Mouse (Mus musculus) ES-E14 (cell line): ENCODE data around the gene Tshz2. TPM values are rescaled to one million over a fixed set of nuclear protein-coding genes. Genes with fewer than 3 reads are reported as not detected.
A peak's percentile ranks its signal among the peaks of the same experiment; 100 is the strongest.

Source experiments
- DNase-seq: peaks from one replicate; pipeline ENCODE4 v3.0.0-alpha.2; 2013; ENCODE audit warnings: low read depth, low spot score
- H3K27ac ChIP-seq: 2 replicates; pipeline ENCODE4 v1.5.1; 2012; ENCODE audit warnings: low read depth, mild to moderate bottlenecking, low read length, moderate library complexity, mixed read lengths; ENCODE audit not compliant: poor library complexity, insufficient read depth, severe bottlenecking
- H3K36me3 ChIP-seq: 2 replicates; pipeline ENCODE4 v1.6.1; 2012; ENCODE audit warnings: mild to moderate bottlenecking, low read length, moderate library complexity, mixed read lengths; ENCODE audit not compliant: control insufficient read depth, poor library complexity, insufficient read depth, severe bottlenecking
- H3K4me1 ChIP-seq, 2 experiments: fragments of 150-350 bp in 1 of 2; sonication (generic) in 1 of 2; 2 replicates each; pipeline ENCODE4 v1.6.1; 2012; ENCODE audit warnings: low read length in 2 of 2, mild to moderate bottlenecking in 1 of 2, mixed read lengths in 1 of 2; ENCODE audit not compliant: control insufficient read depth in 2 of 2, insufficient read depth in 2 of 2, poor library complexity in 1 of 2
- H3K4me3 ChIP-seq, 2 experiments: fragments of 150-350 bp in 1 of 2; sonication (generic) in 1 of 2; 2 replicates each; pipeline ENCODE4 v1.5.1; 2012; ENCODE audit warnings: low read length in 2 of 2, low read depth in 1 of 2, mild to moderate bottlenecking in 1 of 2, mixed read lengths in 1 of 2; ENCODE audit not compliant: insufficient read depth in 1 of 2, poor library complexity in 1 of 2, severe bottlenecking in 1 of 2
- H3K9ac ChIP-seq: 2 replicates; pipeline ENCODE4 v1.6.1; 2012; ENCODE audit warnings: low read depth, mild to moderate bottlenecking, low read length, mixed read lengths; ENCODE audit not compliant: poor library complexity, insufficient read depth, severe bottlenecking
- H3K9me3 ChIP-seq: fragments of 150-350 bp; sonication (generic); 2 replicates; pipeline ENCODE4 v1.6.1; 2012; ENCODE audit warnings: low read depth, mild to moderate bottlenecking, low read length; ENCODE audit not compliant: control insufficient read depth, insufficient read depth
- CHD2 ChIP-seq: IDR thresholded peaks from 2 replicates; pipeline ENCODE4 v1.6.1; 2014; ENCODE audit warnings: mild to moderate bottlenecking, low read depth, low read length, inconsistent platforms
- HCFC1 ChIP-seq: IDR thresholded peaks from 2 replicates; pipeline ENCODE4 v1.6.1; 2012; ENCODE audit warnings: low read length, inconsistent platforms, borderline replicate concordance; ENCODE audit not compliant: insufficient read depth
- MAFK ChIP-seq: IDR thresholded peaks from 2 replicates; pipeline ENCODE4 v1.6.1; 2014; ENCODE audit warnings: mild to moderate bottlenecking, low read depth, low read length, inconsistent platforms; ENCODE audit not compliant: insufficient read depth
- ZC3H11A ChIP-seq: IDR thresholded peaks from 2 replicates; pipeline ENCODE4 v1.6.1; 2012; ENCODE audit warnings: low read depth, mild to moderate bottlenecking, inconsistent platforms, low read length, borderline replicate concordance
- ZNF384 ChIP-seq: IDR thresholded peaks from 2 replicates; pipeline ENCODE4 v1.6.1; 2012; ENCODE audit warnings: low read depth, low read length, inconsistent platforms
- in situ Hi-C, 2 experiments: fragments of 600-800 bp; cut with MboI; formaldehyde crosslinking; loops; one replicate each; pipeline ENCODE4 v1.15.1; 2025; ENCODE audit warnings: low sequenced_read_pairs in 2 of 2, inconsistent platforms in 1 of 2; ENCODE audit not compliant: unreplicated experiment in 2 of 2
- total RNA-seq: library from RNA; depleted of rRNA; stranded (reverse); fragments of 300-350 nt; gene quantifications from 2 replicates; pipeline ENCODE4 v1.2.3, GENCODE M21; 2012

Tshz2 gene
- total RNA-seq, 1 experiment: 0.27 TPM

- TF ChIP-seq HCFC1 (peak; percentile 70; the same call in 1 of the 2 replicates), MAFK (no peak), CHD2 (no peak), ZNF384 (no peak), ZC3H11A (peak; percentile 98)
- DNase-seq: peak; percentile 92
- H3K9ac ChIP-seq: no peak overlapping the region
- H3K4me3 ChIP-seq: no peak overlapping the region
- no peaks in the 10 kb centered on the region for H3K9me3 ChIP-seq
- in situ Hi-C loops: no loop called here
- no peak overlapping the region for H3K27ac ChIP-seq
- peaks cover 0 to 8% of the 10 kb centered on the region in 2 experiments; a peak in 1 of 4 replicates for H3K4me1 ChIP-seq
- no peaks in the 10 kb centered on the region for H3K36me3 ChIP-seq
Observed at GRCm38 (mm10) chr2:170101132-170101531, 468.3 kb downstream of the Tshz2 start.

- TF ChIP-seq ZC3H11A (no peak), ZNF384 (no peak), CHD2 (no peak), HCFC1 (no peak), MAFK (no peak)
- no peak overlapping the region for H3K4me3 ChIP-seq
- DNase-seq: no peak
- H3K9me3 ChIP-seq: no peaks in the 10 kb centered on the region
- in situ Hi-C loops: no loop called here
- no peaks in the 10 kb centered on the region; the same call in 1 of the 2 replicates for H3K36me3 ChIP-seq
- peaks cover 0 to 8% of the 10 kb centered on the region in 2 experiments; a peak in 1 of 4 replicates for H3K4me1 ChIP-seq
- no peak overlapping the region for H3K27ac ChIP-seq
- H3K9ac ChIP-seq: no peak overlapping the region
Observed at GRCm38 (mm10) chr2:170101932-170102331, 469.1 kb downstream of the Tshz2 start.

- in situ Hi-C loops: no loop called here
- peaks cover 0 to 8% of the 10 kb centered on the region in 2 experiments; a peak in 1 of 4 replicates for H3K4me1 ChIP-seq
- peak; percentile 47 for DNase-seq
- H3K27ac ChIP-seq: no peak overlapping the region
- no peak overlapping the region for H3K9ac ChIP-seq
- H3K4me3 ChIP-seq: no peak overlapping the region
- no peaks in the 10 kb centered on the region for H3K9me3 ChIP-seq
- H3K36me3 ChIP-seq: peaks cover 3% of the 10 kb centered on the region; the same call in 1 of the 2 replicates
- TF ChIP-seq MAFK (no peak), ZC3H11A (no peak), HCFC1 (no peak), ZNF384 (no peak), CHD2 (no peak)
Observed at GRCm38 (mm10) chr2:170103341-170103740, 470.5 kb downstream of the Tshz2 start.

GRCm38 (mm10) chr2:170103852-170104251 lies 471.0 kb downstream of the Tshz2 start:
- in situ Hi-C loops: no loop called here
- Histone ChIP-seq H3K4me3 (no peak overlapping the region), H3K4me1 (peaks cover 0 to 8% of the 10 kb centered on the region in 2 experiments; a peak in 1 of 4 replicates), H3K27ac (no peak overlapping the region), H3K36me3 (peaks cover 4% of the 10 kb centered on the region; the same call in 1 of the 2 replicates), H3K9ac (no peak overlapping the region), H3K9me3 (no peaks in the 10 kb centered on the region)
- peak; percentile 61 for DNase-seq
- TF ChIP-seq ZNF384: no peak

GRCm38 (mm10) chr2:170104396-170104795 lies 471.6 kb downstream of the Tshz2 start:
- Histone ChIP-seq H3K27ac (no peak overlapping the region), H3K9ac (no peak overlapping the region), H3K4me1 (peaks cover 0 to 8% of the 10 kb centered on the region in 2 experiments; a peak in 1 of 4 replicates), H3K9me3 (no peaks in the 10 kb centered on the region), H3K36me3 (peaks cover 4% of the 10 kb centered on the region; the same call in 1 of the 2 replicates), H3K4me3 (no peak overlapping the region)
- TF ChIP-seq ZNF384: no peak
- no peak for TF ChIP-seq CHD2
- no peak for TF ChIP-seq HCFC1
- TF ChIP-seq ZC3H11A: no peak
- TF ChIP-seq MAFK: no peak
- DNase-seq: no peak
- in situ Hi-C loops: no loop called here
